ENCODE assay signal across 34 mouse cellular contexts in genomic region chr2:112469542-112469941, GRCm38 (mm10). TPM values are rescaled to one million over a fixed set of nuclear protein-coding genes. Genes with fewer than 3 reads are reported as not detected.
A peak's percentile ranks its signal among the peaks of the same experiment; 100 is the strongest.
DNase-seq lines count a peak whose midpoint lies in the region; ATAC-seq and TF ChIP-seq lines count a peak whose summit lies in the region.
"Had no signal": no experiment of that assay in that cellular context is flagged by ENCODE, and none has a peak within 500 bp of the region (broad histone marks: within the 10 kb centered on the region; RNA-seq: fewer than 3 reads in every experiment).

No protein-coding gene starts in this region.

- no peaks in the 10 kb centered on the region for H3K27me3 ChIP-seq in heart, embryonic 13.5 days (replicated peaks)
- H3K27me3 ChIP-seq: CH12.LX; embryonic facial prominence, embryonic 13.5 days; forebrain, embryonic 12.5 days; forebrain, embryonic 15.5 days; heart, embryonic 12.5 days; hindbrain, embryonic 13.5 days; intestine, embryonic 15.5 days; Patski had no signal

- ATAC-seq in frontal cortex, adult (ENCODE audit: low TSS enrichment) = peak; percentile 66
- ATAC-seq in heart, embryonic 13.5 days (ENCODE audit: extremely low read depth, insufficient number of reproducible peaks, low FRiP score, low TSS enrichment) = no peak
- ATAC-seq: forebrain, embryonic 15.5 days; hindbrain, embryonic 16.5 days; intestine, embryonic 15.5 days; Patski had no signal

- H3K36me3 ChIP-seq in heart, embryonic 13.5 days = peaks cover 55% of the 10 kb centered on the region

- H3K27ac ChIP-seq in heart, embryonic 13.5 days (replicated peaks) = peak overlapping the region; percentile 64
- H3K27ac ChIP-seq in layer of hippocampus, adult 2 months = peak overlapping the region; percentile 64; the same call in 1 of the 2 replicates
- H3K27ac ChIP-seq: embryonic facial prominence, embryonic 10.5 days; embryonic facial prominence, embryonic 13.5 days; forebrain, embryonic 12.5 days; forebrain, embryonic 15.5 days; hindbrain, embryonic 10.5 days; hindbrain, embryonic 13.5 days; intestine, embryonic 15.5 days had no signal

- no peak overlapping the region for H3K9ac ChIP-seq in heart, embryonic 13.5 days
- H3K9ac ChIP-seq: embryonic facial prominence, embryonic 13.5 days; forebrain, embryonic 12.5 days; forebrain, embryonic 15.5 days; heart, embryonic 12.5 days; hindbrain, embryonic 13.5 days; intestine, embryonic 15.5 days had no signal

- H3K4me2 ChIP-seq in heart, embryonic 13.5 days = no peak overlapping the region
- H3K4me2 ChIP-seq: embryonic facial prominence, embryonic 13.5 days; forebrain, embryonic 12.5 days; forebrain, embryonic 15.5 days; heart, embryonic 12.5 days; hindbrain, embryonic 13.5 days; intestine, embryonic 15.5 days had no signal

- peaks cover 12% of the 10 kb centered on the region for H3K4me1 ChIP-seq in heart, embryonic 13.5 days
- H3K4me1 ChIP-seq: embryonic facial prominence, embryonic 10.5 days; embryonic facial prominence, embryonic 13.5 days; forebrain, embryonic 12.5 days; forebrain, embryonic 15.5 days; hindbrain, embryonic 10.5 days; hindbrain, embryonic 13.5 days; intestine, embryonic 15.5 days had no signal

- no peaks in the 10 kb centered on the region for H3K9me3 ChIP-seq in heart, embryonic 13.5 days
- H3K9me3 ChIP-seq: embryonic facial prominence, embryonic 10.5 days; embryonic facial prominence, embryonic 13.5 days; forebrain, embryonic 12.5 days; forebrain, embryonic 15.5 days; G1E; heart, embryonic 12.5 days; hindbrain, embryonic 10.5 days; hindbrain, embryonic 13.5 days; intestine, embryonic 15.5 days had no signal

- DNase-seq in frontal cortex, postnatal 10 days (ENCODE audit: low spot score in 2 of 2) = no peak
- DNase-seq in heart, adult 11 months = no peak
- DNase-seq in layer of hippocampus, adult 2 months (ENCODE audit: low spot score in 2 of 2) = no peak
- no peak for DNase-seq in layer of hippocampus, postnatal 14 days (ENCODE audit: low spot score in 2 of 2)
- no peak for DNase-seq in urinary bladder, postnatal 14 days (ENCODE audit: low spot score)
- DNase-seq: adrenal gland, adult 2 months; adrenal gland, postnatal 14 days; B cell, adult 2 months; cerebellum, adult 11-12 months; cerebellum, adult 8-10 months; cerebellum, postnatal 10 days; cerebellum, postnatal 36 days; embryo, embryonic 11 days; gastrocnemius, postnatal 36 days; heart, postnatal 10 days; heart, postnatal 36 days; kidney, adult 11 months had no signal

- no peak overlapping the region for H3K4me3 ChIP-seq in heart, embryonic 13.5 days
- H3K4me3 ChIP-seq in layer of hippocampus, adult 2 months = no peak overlapping the region
- H3K4me3 ChIP-seq: embryonic facial prominence, embryonic 10.5 days; embryonic facial prominence, embryonic 13.5 days; erythroblast, embryonic 14.5 days; forebrain, embryonic 12.5 days; forebrain, embryonic 15.5 days; heart, embryonic 12.5 days; hindbrain, embryonic 10.5 days; hindbrain, embryonic 13.5 days; intestine, embryonic 15.5 days had no signal

- no peak for TF ChIP-seq CTCF in layer of hippocampus, adult 2 months (conservative IDR thresholded peaks at IDR 0.05)

RNA-seq across cellular contexts. Expression of gene Chrm5, which starts 11.0 kb away (rescaled TPM):
- not detected in 2 replicates for polyA plus RNA-seq in heart, embryonic 13.5 days (2015; fragmentation: Nextera tagmentation; extraction: Ambion mirVana)
- total RNA-seq in layer of hippocampus, adult 2 months (2021) = 1 to 10 TPM; 5.7 to 7.7 TPM
- total RNA-seq in layer of hippocampus, postnatal 14 days (2021) = 10 to 100 TPM; 10.3 to 12.4 TPM
- total RNA-seq: adrenal gland, adult 2 months; adrenal gland, postnatal 14 days; CH12.LX; G1E; gastrocnemius, adult 8-10 months; gastrocnemius, postnatal 36 days; granulocyte monocyte progenitor cell, adult 5-6 weeks; heart, postnatal 10 days; heart, postnatal 36 days had no signal
- polyA plus RNA-seq: adrenal gland, adult 2 months; embryonic facial prominence, embryonic 10.5 days; embryonic facial prominence, embryonic 13.5 days; erythroblast, embryonic 14.5 days; G1E; heart, embryonic 12.5 days; hindbrain, embryonic 10.5 days; Patski had no signal

RNA-seq across cellular contexts. Expression of gene Emc7, which starts 14.7 kb away (rescaled TPM):
- polyA plus RNA-seq in heart, embryonic 13.5 days (2015; fragmentation: Nextera tagmentation; extraction: Ambion mirVana) = 17.5 and 19.3 TPM in 2 replicates
- 10 to 100 TPM; 43.8 to 45.6 TPM for total RNA-seq in layer of hippocampus, adult 2 months (2021)
- total RNA-seq in layer of hippocampus, postnatal 14 days (2021) = 10 to 100 TPM; 38.8 to 39.6 TPM

RNA-seq across cellular contexts. Expression of gene Aven, which starts 23.2 kb away (rescaled TPM):
- polyA plus RNA-seq in heart, embryonic 13.5 days (2015; fragmentation: Nextera tagmentation; extraction: Ambion mirVana) = 6.2 and 6.9 TPM in 2 replicates
- 10 to 100 TPM in 1 of 2 experiments, 1 to 10 TPM in 1; 8.7 to 10.2 TPM for total RNA-seq in layer of hippocampus, adult 2 months (2021)
- 1 to 10 TPM; 7.9 to 8.0 TPM for total RNA-seq in layer of hippocampus, postnatal 14 days (2021)
